ENCODE assay signal across 27 mouse cellular contexts in the genomic region with DNA sequence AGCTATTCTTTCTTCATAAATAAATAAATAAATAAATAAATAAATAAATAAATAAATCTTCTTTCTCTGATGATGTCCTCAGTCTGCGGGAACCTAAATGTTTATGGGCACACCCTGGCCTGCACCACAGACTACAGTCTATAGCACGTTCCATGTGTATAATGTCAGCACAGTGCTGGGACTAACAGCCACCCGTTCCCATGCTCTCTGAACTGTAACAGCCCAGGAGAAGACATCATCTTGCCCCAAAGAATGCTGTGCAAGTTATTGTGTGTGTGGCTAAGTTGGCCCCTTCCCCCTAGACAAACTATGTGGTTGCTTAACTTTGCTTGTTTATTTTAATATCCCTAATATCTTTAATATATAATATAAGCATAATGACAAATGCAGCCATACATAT.
A peak's percentile ranks its signal among the peaks of the same experiment; 100 is the strongest.
DNase-seq lines count a peak whose midpoint lies in the region; ATAC-seq and TF ChIP-seq lines count a peak whose summit lies in the region.
"Had no signal": no experiment of that assay in that cellular context is flagged by ENCODE, and none has a peak within 500 bp of the region (broad histone marks: within the 10 kb centered on the region; RNA-seq: fewer than 3 reads in every experiment).

No protein-coding gene starts in this region.

- no peak for TF ChIP-seq EP300 in lung, postnatal 0 days (IDR thresholded peaks at IDR 0.05)

- H3K4me3 ChIP-seq in heart, embryonic 10.5 days, result no peak overlapping the region
- no peak overlapping the region for H3K4me3 ChIP-seq in lung, embryonic 14.5 days (ENCODE audit: low read depth, low read length)
- H3K4me3 ChIP-seq in lung, postnatal 0 days (ENCODE audit: low read depth, low read length), result no peak overlapping the region
- H3K4me3 ChIP-seq: embryonic facial prominence, embryonic 13.5 days; forebrain, embryonic 10.5 days; forebrain, embryonic 13.5 days; heart, embryonic 12.5 days; heart, embryonic 15.5 days; hindbrain, embryonic 10.5 days; hindbrain, embryonic 13.5 days had no signal

- no peaks in the 10 kb centered on the region for H3K36me3 ChIP-seq in heart, embryonic 10.5 days
- no peaks in the 10 kb centered on the region for H3K36me3 ChIP-seq in lung, embryonic 14.5 days (ENCODE audit: insufficient read depth)
- H3K36me3 ChIP-seq in lung, postnatal 0 days (ENCODE audit: insufficient read depth, low read length), result no peaks in the 10 kb centered on the region
- H3K36me3 ChIP-seq: embryonic facial prominence, embryonic 13.5 days; forebrain, embryonic 10.5 days; G1E; heart, embryonic 12.5 days; heart, embryonic 15.5 days; hindbrain, embryonic 10.5 days; hindbrain, embryonic 13.5 days had no signal

- no peak overlapping the region for H3K9ac ChIP-seq in lung, embryonic 14.5 days
- H3K9ac ChIP-seq in lung, postnatal 0 days (replicated peaks; ENCODE audit: low read depth), result no peak overlapping the region
- H3K9ac ChIP-seq: embryonic facial prominence, embryonic 13.5 days; forebrain, embryonic 13.5 days; heart, embryonic 12.5 days; heart, embryonic 15.5 days; hindbrain, embryonic 13.5 days had no signal

- H3K27ac ChIP-seq in heart, embryonic 10.5 days, result no peak overlapping the region
- H3K27ac ChIP-seq in lung, embryonic 14.5 days (ENCODE audit: low read depth), result 0 out of 2 replicates have a peak overlapping the region, but pooled peaks have one; percentile 16
- H3K27ac ChIP-seq in lung, postnatal 0 days (ENCODE audit: low read length), result no peak overlapping the region; the same call in 1 of the 2 replicates
- H3K27ac ChIP-seq: embryonic facial prominence, embryonic 13.5 days; forebrain, embryonic 10.5 days; forebrain, embryonic 13.5 days; heart, embryonic 15.5 days; hindbrain, embryonic 10.5 days; hindbrain, embryonic 13.5 days had no signal

- no peak for TF ChIP-seq CTCF in lung, embryonic 14.5 days (IDR thresholded peaks at IDR 0.05; ENCODE audit: low read depth)
- no peak for TF ChIP-seq CTCF in lung, postnatal 0 days (IDR thresholded peaks at IDR 0.05)

- WGBS in heart, embryonic 10.5 days, result 90% methylated on average over 3 of the region's 3 CpGs
- 75% methylated on average over 3 of the region's 3 CpGs for WGBS in lung, embryonic 14.5 days
- 49% methylated on average over 3 of the region's 3 CpGs for WGBS in lung, postnatal 0 days

- no peaks in the 10 kb centered on the region for H3K27me3 ChIP-seq in heart, embryonic 10.5 days (ENCODE audit: insufficient read depth, poor library complexity, severe bottlenecking)
- no peaks in the 10 kb centered on the region for H3K27me3 ChIP-seq in lung, embryonic 14.5 days (ENCODE audit: insufficient read depth, low read length)
- no peaks in the 10 kb centered on the region for H3K27me3 ChIP-seq in lung, postnatal 0 days (replicated peaks; ENCODE audit: insufficient read depth, low read length)
- H3K27me3 ChIP-seq: CH12.LX; embryonic facial prominence, embryonic 13.5 days; forebrain, embryonic 13.5 days; heart, embryonic 12.5 days; heart, embryonic 15.5 days; hindbrain, embryonic 13.5 days had no signal

- no peak overlapping the region for H3K4me2 ChIP-seq in lung, embryonic 14.5 days
- H3K4me2 ChIP-seq in lung, postnatal 0 days (replicated peaks; ENCODE audit: low read depth, low read length), result no peak overlapping the region
- H3K4me2 ChIP-seq: embryonic facial prominence, embryonic 13.5 days; forebrain, embryonic 13.5 days; heart, embryonic 12.5 days; heart, embryonic 15.5 days; hindbrain, embryonic 13.5 days had no signal

- H3K4me1 ChIP-seq in heart, embryonic 10.5 days, result no peaks in the 10 kb centered on the region
- 0 out of 2 replicates have a peak, but pooled peaks cover 8% of the 10 kb centered on the region for H3K4me1 ChIP-seq in lung, embryonic 14.5 days (ENCODE audit: insufficient read depth)
- H3K4me1 ChIP-seq in lung, postnatal 0 days (ENCODE audit: insufficient read depth, low read depth, low read length), result peaks cover 9% of the 10 kb centered on the region; the same call in 1 of the 2 replicates
- H3K4me1 ChIP-seq: forebrain, embryonic 10.5 days; forebrain, embryonic 13.5 days; hindbrain, embryonic 13.5 days had no signal

- peak; percentile 57; the same call in 1 of the 2 replicates for ATAC-seq in lung, embryonic 14.5 days (ENCODE audit: insufficient read depth)
- ATAC-seq in lung, postnatal 0 days, result peak; percentile 10; the same call in 1 of the 2 replicates
- ATAC-seq: forebrain, embryonic 13.5 days; forebrain, embryonic 16.5 days had no signal

- peak; percentile 77 for DNase-seq in heart, adult 11 months
- no peak for DNase-seq in heart, embryonic 10.5 days (ENCODE audit: low spot score)
- DNase-seq in lung, embryonic 14.5 days, result no peak
- no peak for DNase-seq in lung, adult 18-20 months
- no peak for DNase-seq in lung, postnatal 0 days (ENCODE audit: low spot score)
- no peak for DNase-seq in lung, postnatal 10 days
- DNase-seq: adrenal gland, adult 2 months; adrenal gland, postnatal 14 days; B cell, adult 2 months; cerebellum, adult 11 months; cerebellum, adult 2 months; cerebellum, adult 9-11 months; cerebellum, postnatal 25 days; gastrocnemius, postnatal 10 days; gastrocnemius, postnatal 36 days; heart, postnatal 10 days; heart, postnatal 36 days had no signal

- H3K9me3 ChIP-seq in heart, embryonic 10.5 days, result no peaks in the 10 kb centered on the region
- no peaks in the 10 kb centered on the region for H3K9me3 ChIP-seq in lung, embryonic 14.5 days (ENCODE audit: low read depth, low read length)
- H3K9me3 ChIP-seq in lung, postnatal 0 days (ENCODE audit: low read length), result no peaks in the 10 kb centered on the region
- H3K9me3 ChIP-seq: embryonic facial prominence, embryonic 13.5 days; forebrain, embryonic 10.5 days; forebrain, embryonic 13.5 days; G1E; heart, embryonic 12.5 days; heart, embryonic 15.5 days; hindbrain, embryonic 10.5 days; hindbrain, embryonic 13.5 days had no signal
